Mouse (Mus musculus): ENCODE data around the gene Plekhm3.

Plekhm3 gene

GRCm38 (mm10) chr1:64927437-64928274, 29.0 kb downstream of the Plekhm3 start:
- DNase-seq = peak in 1 of 2 experiments; percentile 13

GRCm38 (mm10) chr1:64925594-64925993, 31.0 kb downstream of the Plekhm3 start:
- DNase-seq = no peak

- DNase-seq = no peak
Measured at GRCm38 (mm10) chr1:64924283-64924682, 32.3 kb downstream of the Plekhm3 start.

- peak; percentile 19 to 22 for DNase-seq
Measured at GRCm38 (mm10) chr1:64918810-64919528, 37.7 kb downstream of the Plekhm3 start.

GRCm38 (mm10) chr1:64917966-64918365, 38.7 kb downstream of the Plekhm3 start:
- no peak for DNase-seq

GRCm38 (mm10) chr1:64916884-64917507, 39.6 kb downstream of the Plekhm3 start:
- DNase-seq = no peak

- DNase-seq = no peak
Measured at GRCm38 (mm10) chr1:64914356-64914755, 42.3 kb downstream of the Plekhm3 start.

- DNase-seq = no peak
Measured at GRCm38 (mm10) chr1:64907740-64908139, 48.9 kb downstream of the Plekhm3 start.

GRCm38 (mm10) chr1:64906226-64906625, 50.4 kb downstream of the Plekhm3 start:
- no peak for DNase-seq

GRCm38 (mm10) chr1:64903415-64903814, 53.2 kb downstream of the Plekhm3 start:
- no peak for DNase-seq

GRCm38 (mm10) chr1:64902804-64903203, 53.8 kb downstream of the Plekhm3 start:
- DNase-seq = no peak

- DNase-seq = no peak
Measured at GRCm38 (mm10) chr1:64899763-64900162, 56.9 kb downstream of the Plekhm3 start.

GRCm38 (mm10) chr1:64897485-64897884, 59.1 kb downstream of the Plekhm3 start:
- no peak for DNase-seq

GRCm38 (mm10) chr1:64893806-64894205, 62.8 kb downstream of the Plekhm3 start:
- no peak for DNase-seq

- DNase-seq = no peak
Measured at GRCm38 (mm10) chr1:64891332-64891731, 65.3 kb downstream of the Plekhm3 start.

GRCm38 (mm10) chr1:64887502-64888203, 69.0 kb downstream of the Plekhm3 start:
- no peak for DNase-seq

GRCm38 (mm10) chr1:64886718-64887117, 69.9 kb downstream of the Plekhm3 start:
- DNase-seq = no peak

- DNase-seq = no peak
Measured at GRCm38 (mm10) chr1:64885328-64885727, 71.3 kb downstream of the Plekhm3 start.

GRCm38 (mm10) chr1:64884007-64884406, 72.6 kb downstream of the Plekhm3 start:
- DNase-seq = no peak

GRCm38 (mm10) chr1:64880613-64881012, 76.0 kb downstream of the Plekhm3 start:
- DNase-seq = no peak

- DNase-seq = no peak
Measured at GRCm38 (mm10) chr1:64878795-64879240, 77.8 kb downstream of the Plekhm3 start.

GRCm38 (mm10) chr1:64876276-64876675, 80.3 kb downstream of the Plekhm3 start:
- DNase-seq = peak; percentile 52 to 53

- DNase-seq = no peak
Measured at GRCm38 (mm10) chr1:64875712-64876111, 80.9 kb downstream of the Plekhm3 start.

All from kidney, postnatal 36 days (tissue).